Mouse (Mus musculus): ENCODE data around the gene Tdrd9. TPM values are rescaled to one million over a fixed set of nuclear protein-coding genes. Genes with fewer than 3 reads are reported as not detected.
A peak's percentile ranks its signal among the peaks of the same experiment; 100 is the strongest.

Tdrd9 gene
- polyA plus RNA-seq, 1 experiment from 2014 or later: 0.05 TPM

DNA sequence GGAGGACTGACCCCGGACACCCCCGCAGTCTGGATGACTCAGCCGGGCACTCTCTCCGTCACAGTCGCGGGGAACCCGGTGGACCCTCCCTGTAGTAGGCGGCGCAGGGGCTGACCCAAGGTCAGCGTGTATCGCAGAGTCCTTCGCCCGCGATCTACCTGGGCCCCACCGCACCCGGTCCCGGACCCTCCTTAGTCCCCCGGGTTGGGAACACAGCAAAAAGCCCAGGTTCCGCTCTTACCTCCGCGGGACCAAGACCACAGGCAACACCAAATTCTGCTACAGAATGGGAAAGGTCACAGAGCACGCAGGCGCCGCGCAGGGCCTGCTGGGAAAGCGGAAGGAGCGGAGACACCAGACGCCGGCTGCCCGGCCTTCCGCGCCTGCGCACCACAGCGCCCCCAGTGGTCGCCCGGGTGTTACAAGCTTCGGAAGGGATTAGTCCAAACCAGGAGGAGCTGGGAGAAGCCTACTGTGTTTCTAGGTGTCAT lies 4.6 kb upstream of the Tdrd9 start, which contains the start of gene Atp5mpl:
Atp5mpl (minus strand) TSS at position 295 of the 491 bp plus-strand sequence.
- H3K4me3 ChIP-seq (replicated peaks): peak within 1 kb of the TSS; percentile 85
- under 1% methylated on average over 37 of the region's 37 CpGs for WGBS (ENCODE audit: insufficient replicate concordance)
- peaks cover 25% of the 10 kb centered on the region for H3K36me3 ChIP-seq
- H3K9me3 ChIP-seq (replicated peaks): no peaks in the 10 kb centered on the region
- peak within 1 kb of the TSS; percentile 81 for H3K4me2 ChIP-seq
- DNase-seq: peak; percentile 96
- H3K9ac ChIP-seq: peak within 1 kb of the TSS; percentile 90
- no peaks in the 10 kb centered on the region for H3K27me3 ChIP-seq
- peak within 1 kb of the TSS; percentile 59 for H3K27ac ChIP-seq
- peak; percentile 92 for ATAC-seq (ENCODE audit: low read depth)
- peaks cover 26% of the 10 kb centered on the region for H3K4me1 ChIP-seq (replicated peaks)

DNA sequence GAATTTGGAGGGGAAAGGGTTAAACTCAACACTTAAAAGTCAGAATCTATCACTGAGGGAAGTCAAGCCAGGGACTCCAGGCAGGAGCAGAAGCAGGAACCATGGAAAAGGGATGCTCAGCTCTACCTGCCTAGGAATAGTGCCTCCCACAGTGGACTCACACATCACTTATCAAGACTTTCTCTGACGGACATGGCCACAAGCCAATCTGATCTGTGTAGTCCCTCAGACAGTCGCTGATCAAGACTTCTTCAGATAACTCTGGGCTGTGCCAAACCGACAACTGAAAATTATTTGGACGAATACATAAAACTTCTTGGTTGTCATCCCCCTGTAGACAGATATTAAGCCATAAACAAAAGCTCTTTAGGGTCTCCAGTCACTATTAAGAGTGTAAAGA lies 1.3 kb upstream of the Tdrd9 start:
- ATAC-seq (ENCODE audit: low read depth): no peak
- Histone ChIP-seq H3K4me3 (replicated peaks) (no peak overlapping the region), H3K36me3 (no peaks in the 10 kb centered on the region), H3K4me2 (no peak overlapping the region), H3K27me3 (no peaks in the 10 kb centered on the region), H3K27ac (no peak overlapping the region), H3K9ac (no peak overlapping the region), H3K4me1 (replicated peaks) (peaks cover 16% of the 10 kb centered on the region), H3K9me3 (replicated peaks) (no peaks in the 10 kb centered on the region)
- WGBS (ENCODE audit: insufficient replicate concordance): 57% methylated on average over 4 of the region's 4 CpGs
- no peak for DNase-seq

DNA sequence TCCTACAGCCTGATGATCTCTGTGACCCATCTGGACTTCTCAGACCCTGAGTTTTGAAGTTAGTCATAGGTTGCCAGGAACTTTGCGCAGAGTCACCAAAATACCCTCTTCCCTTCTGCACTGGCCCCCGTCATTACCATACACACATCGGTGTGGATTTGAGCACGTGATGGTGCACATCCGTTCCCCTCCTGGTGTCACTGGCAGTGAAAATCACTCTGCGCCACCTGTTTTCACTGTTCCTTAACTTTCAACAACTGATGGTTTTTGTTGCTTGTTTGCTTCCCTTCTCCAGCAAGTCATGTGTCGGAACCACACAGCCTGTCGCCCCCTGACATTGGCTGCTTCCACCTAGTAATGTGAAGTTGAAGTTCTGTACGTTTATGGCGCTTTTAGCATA lies 1.1 kb downstream of the Tdrd9 start:
- Histone ChIP-seq H3K4me3 (replicated peaks) (no peak overlapping the region), H3K27me3 (no peaks in the 10 kb centered on the region), H3K4me2 (no peak overlapping the region), H3K9me3 (replicated peaks) (no peaks in the 10 kb centered on the region), H3K4me1 (replicated peaks) (no peaks in the 10 kb centered on the region), H3K36me3 (no peaks in the 10 kb centered on the region), H3K9ac (no peak overlapping the region), H3K27ac (no peak overlapping the region)
- no peak for ATAC-seq (ENCODE audit: low read depth)
- no peak for DNase-seq
- 77% methylated on average over 10 of the region's 10 CpGs for WGBS (ENCODE audit: insufficient replicate concordance)

DNA sequence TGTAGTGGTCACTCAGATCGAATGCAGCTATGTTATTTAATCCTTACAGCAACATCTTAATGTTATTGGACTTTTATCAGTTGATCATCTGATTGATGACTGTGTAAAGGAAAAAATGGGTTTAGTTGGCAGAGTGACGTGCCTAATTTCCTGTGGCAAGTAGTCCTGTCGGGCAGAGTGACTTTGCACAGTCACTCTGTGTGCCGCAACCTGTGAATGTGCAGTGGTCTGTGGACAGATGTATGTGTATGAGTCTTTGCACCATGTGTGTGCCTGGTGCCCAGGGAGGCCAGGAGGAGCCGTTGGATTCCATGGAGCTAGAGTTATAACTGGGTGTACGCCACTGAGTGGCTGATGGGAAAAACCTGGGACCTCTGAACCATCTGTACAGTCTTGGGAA lies 3.2 kb downstream of the Tdrd9 start:
- Histone ChIP-seq H3K4me1 (replicated peaks) (no peaks in the 10 kb centered on the region), H3K4me2 (no peak overlapping the region), H3K9ac (no peak overlapping the region), H3K27me3 (no peaks in the 10 kb centered on the region), H3K4me3 (replicated peaks) (no peak overlapping the region), H3K27ac (no peak overlapping the region), H3K9me3 (replicated peaks) (no peaks in the 10 kb centered on the region), H3K36me3 (no peaks in the 10 kb centered on the region)
- no peak for ATAC-seq (ENCODE audit: low read depth)
- no peak for DNase-seq
- WGBS (ENCODE audit: insufficient replicate concordance): 52% methylated on average over 6 of the region's 6 CpGs

DNA sequence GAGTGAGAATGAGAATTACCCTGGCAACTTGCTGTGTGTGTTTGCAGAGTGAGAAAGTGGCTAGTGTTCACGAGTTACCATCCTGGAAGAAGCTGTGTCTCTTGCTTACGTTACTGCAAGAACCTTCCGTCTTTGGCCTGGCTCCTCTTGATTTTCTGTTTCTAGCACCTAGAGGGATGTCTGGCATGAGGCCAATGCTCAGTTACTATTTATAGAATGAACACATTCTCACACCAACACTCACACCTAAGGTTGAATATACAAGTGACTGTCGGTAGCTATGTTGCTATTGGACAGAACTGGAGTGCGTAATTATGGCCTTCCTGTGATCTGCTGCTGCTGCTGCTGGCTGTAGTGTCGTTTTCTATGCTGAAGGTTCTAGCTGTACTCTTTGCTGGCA lies 5.8 kb downstream of the Tdrd9 start:
- ATAC-seq (ENCODE audit: low read depth): no peak

DNA sequence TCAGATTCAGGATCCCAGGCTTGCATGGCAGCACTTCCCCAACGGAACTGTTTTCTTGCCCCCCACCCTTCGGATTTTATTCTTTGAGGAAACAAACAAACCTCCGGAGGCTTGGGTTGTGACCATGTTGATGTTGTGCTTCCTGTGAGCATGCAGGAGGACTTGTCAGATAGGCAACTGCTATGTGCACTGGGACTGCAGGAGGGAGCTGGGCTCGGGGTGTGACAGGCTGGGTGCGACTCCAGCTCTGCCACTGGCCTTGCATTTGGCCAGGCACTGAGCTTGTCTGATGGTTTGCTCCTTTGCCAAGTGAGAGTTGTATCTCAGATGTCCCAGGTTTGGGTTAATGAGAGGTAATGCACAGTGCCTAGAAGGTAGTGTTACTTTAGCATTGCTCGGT lies 6.9 kb downstream of the Tdrd9 start:
- H3K4me1 ChIP-seq (replicated peaks): no peaks in the 10 kb centered on the region
- WGBS (ENCODE audit: insufficient replicate concordance): 38% methylated on average over 6 of the region's 6 CpGs
- DNase-seq (no peak), ATAC-seq (ENCODE audit: low read depth) (no peak)
- no peak overlapping the region for H3K4me2 ChIP-seq
- H3K27me3 ChIP-seq: no peaks in the 10 kb centered on the region
- H3K36me3 ChIP-seq: no peaks in the 10 kb centered on the region
- no peaks in the 10 kb centered on the region for H3K9me3 ChIP-seq (replicated peaks)
- H3K4me3 ChIP-seq (replicated peaks): no peak overlapping the region
- no peak overlapping the region for H3K27ac ChIP-seq
- H3K9ac ChIP-seq: no peak overlapping the region

More for the DNA sequence above, 5.8 kb downstream of the Tdrd9 start:
- 61% methylated on average over 6 of the region's 6 CpGs for WGBS (ENCODE audit: insufficient replicate concordance)
- H3K36me3 ChIP-seq: no peaks in the 10 kb centered on the region
- no peaks in the 10 kb centered on the region for H3K27me3 ChIP-seq
- no peak overlapping the region for H3K4me3 ChIP-seq (replicated peaks)
- no peak for DNase-seq
- H3K9me3 ChIP-seq (replicated peaks): no peaks in the 10 kb centered on the region
- no peak overlapping the region for H3K9ac ChIP-seq
- no peak overlapping the region for H3K4me2 ChIP-seq
- H3K27ac ChIP-seq: no peak overlapping the region
- no peaks in the 10 kb centered on the region for H3K4me1 ChIP-seq (replicated peaks)

DNA sequence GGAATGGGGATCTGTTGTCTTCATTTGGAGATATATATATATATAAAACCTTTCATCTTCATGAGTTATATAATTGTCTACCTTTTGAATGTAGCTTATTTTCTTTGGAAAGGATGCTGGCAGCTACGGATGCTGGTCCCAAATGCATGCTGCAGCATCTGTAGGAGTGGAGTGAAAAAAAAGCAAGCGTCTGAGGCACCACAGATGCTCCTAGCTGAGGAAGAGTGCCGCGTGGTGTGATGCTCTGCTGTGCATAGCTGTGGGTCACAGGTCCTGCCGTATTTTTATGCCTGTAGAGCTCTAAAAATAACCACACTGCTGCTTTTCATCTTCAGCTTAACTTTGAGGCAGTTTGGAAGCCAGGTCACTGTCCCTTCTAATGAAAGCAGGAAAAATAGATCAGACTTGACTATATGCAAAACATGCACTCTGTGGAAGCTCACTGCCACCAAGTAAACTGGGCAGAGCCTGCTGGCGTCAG lies 9.6 kb downstream of the Tdrd9 start, which contains the start of gene Rd3l:
Rd3l (minus strand) TSS at position 431 of the 481 bp plus-strand sequence.
- H3K27me3 ChIP-seq: no peaks in the 10 kb centered on the region
- no peak within 1 kb of the TSS for H3K4me2 ChIP-seq
- DNase-seq: no peak
- no peaks in the 10 kb centered on the region for H3K9me3 ChIP-seq (replicated peaks)
- no peak for ATAC-seq (ENCODE audit: low read depth)
- no peaks in the 10 kb centered on the region for H3K36me3 ChIP-seq
- H3K4me1 ChIP-seq (replicated peaks): no peaks in the 10 kb centered on the region
- WGBS (ENCODE audit: insufficient replicate concordance): 66% methylated on average over 6 of the region's 6 CpGs
- H3K9ac ChIP-seq: no peak within 1 kb of the TSS
- H3K4me3 ChIP-seq (replicated peaks): no peak within 1 kb of the TSS
- no peak within 1 kb of the TSS for H3K27ac ChIP-seq

DNA sequence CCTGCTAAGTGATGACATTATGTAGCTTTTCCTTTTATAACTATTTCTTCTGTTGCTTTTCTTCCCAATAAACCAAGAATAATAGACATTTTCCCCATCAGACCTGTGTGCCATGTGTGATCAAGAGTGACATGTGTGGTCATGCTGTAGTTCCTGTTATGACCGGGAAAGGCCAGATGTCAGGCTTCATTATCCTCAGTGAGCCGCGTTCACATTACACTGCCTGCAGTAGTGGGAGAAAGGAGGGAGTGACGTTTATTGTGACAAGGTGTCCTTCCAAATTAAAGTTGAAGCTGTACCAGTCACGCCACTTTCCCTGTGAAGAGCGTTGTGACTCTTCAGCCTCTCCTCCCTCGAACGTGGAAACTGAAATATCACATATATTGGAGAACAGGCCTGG lies 10.5 kb downstream of the Tdrd9 start:
- Histone ChIP-seq H3K4me2 (no peak overlapping the region), H3K27ac (no peak overlapping the region), H3K4me3 (replicated peaks) (no peak overlapping the region), H3K9ac (no peak overlapping the region), H3K9me3 (replicated peaks) (no peaks in the 10 kb centered on the region), H3K36me3 (no peaks in the 10 kb centered on the region), H3K4me1 (replicated peaks) (no peaks in the 10 kb centered on the region), H3K27me3 (no peaks in the 10 kb centered on the region)
- no peak for ATAC-seq (ENCODE audit: low read depth)
- WGBS (ENCODE audit: insufficient replicate concordance): 61% methylated on average over 8 of the region's 8 CpGs
- DNase-seq: no peak

DNA sequence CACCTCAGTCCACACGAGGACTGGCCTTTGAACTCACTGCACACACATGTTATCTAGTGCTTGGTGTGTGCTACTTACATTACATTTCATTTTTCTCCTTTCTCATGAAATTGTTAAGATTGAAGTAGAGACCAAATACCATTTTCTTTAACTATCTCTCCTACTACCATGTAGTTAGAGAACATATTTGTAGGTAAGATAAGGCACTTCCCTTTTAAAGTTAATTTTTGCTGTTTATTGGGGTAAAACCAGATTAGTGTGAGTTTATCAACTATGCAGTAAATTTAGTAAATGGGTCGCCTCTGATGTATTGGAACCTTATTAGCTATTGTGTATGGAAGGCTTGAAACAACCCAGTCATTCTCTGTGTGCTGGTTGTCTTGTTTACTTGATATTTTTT lies 11.8 kb downstream of the Tdrd9 start:
- H3K27me3 ChIP-seq: no peaks in the 10 kb centered on the region
- ATAC-seq (ENCODE audit: low read depth) (no peak), DNase-seq (no peak)
- no peak overlapping the region for H3K4me3 ChIP-seq (replicated peaks)
- no peaks in the 10 kb centered on the region for H3K36me3 ChIP-seq
- H3K4me1 ChIP-seq (replicated peaks): no peaks in the 10 kb centered on the region
- H3K4me2 ChIP-seq: no peak overlapping the region
- H3K9ac ChIP-seq: no peak overlapping the region
- no peak overlapping the region for H3K27ac ChIP-seq
- 31% methylated on average over 2 of the region's 2 CpGs for WGBS (ENCODE audit: insufficient replicate concordance)
- H3K9me3 ChIP-seq (replicated peaks): no peaks in the 10 kb centered on the region

DNA sequence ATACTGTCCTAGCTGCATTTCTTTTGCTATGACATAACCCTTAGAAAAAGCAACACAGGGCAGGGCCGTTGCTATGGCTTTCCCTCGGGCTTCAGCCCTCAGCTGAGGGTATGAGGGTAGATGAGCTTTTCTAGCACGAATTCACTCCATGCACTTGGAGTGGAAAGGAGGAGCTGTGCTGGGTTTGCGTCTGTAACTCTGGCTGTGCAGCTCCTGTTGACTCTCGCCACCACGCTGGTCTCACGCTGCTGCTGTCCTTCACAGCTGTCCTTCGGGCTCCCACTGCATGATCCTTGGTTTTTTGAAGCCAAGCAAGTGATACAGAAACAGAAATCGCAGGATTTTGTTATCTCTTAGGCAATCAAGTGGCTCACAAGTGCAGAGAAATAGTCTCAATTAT lies 15.4 kb downstream of the Tdrd9 start:
- Histone ChIP-seq H3K9me3 (replicated peaks) (no peaks in the 10 kb centered on the region), H3K27me3 (no peaks in the 10 kb centered on the region), H3K4me2 (no peak overlapping the region), H3K27ac (no peak overlapping the region), H3K36me3 (no peaks in the 10 kb centered on the region), H3K9ac (no peak overlapping the region), H3K4me3 (replicated peaks) (no peak overlapping the region), H3K4me1 (replicated peaks) (no peaks in the 10 kb centered on the region)
- ATAC-seq (ENCODE audit: low read depth) (no peak), DNase-seq (no peak)
- WGBS (ENCODE audit: insufficient replicate concordance): 41% methylated on average over 9 of the region's 9 CpGs

DNA sequence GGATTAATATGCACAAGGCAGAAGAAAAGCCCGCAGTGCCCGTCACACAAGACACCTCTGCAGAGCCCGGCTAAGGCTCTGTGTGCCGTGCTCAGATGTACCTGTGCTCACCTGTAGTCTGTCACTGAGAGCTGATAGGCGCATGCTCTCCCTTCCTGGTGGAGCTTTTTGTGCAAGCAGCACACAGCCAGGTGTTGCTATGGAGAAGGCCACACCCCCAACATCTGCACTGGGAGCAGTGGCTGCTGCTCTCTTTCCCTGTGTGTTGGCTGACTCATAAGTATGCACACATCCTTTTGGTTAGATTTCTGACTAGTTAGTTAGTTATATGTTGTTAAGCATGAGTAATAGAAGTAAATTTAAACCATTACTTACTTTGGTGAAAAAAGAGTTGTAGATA lies 21.3 kb downstream of the Tdrd9 start:
- Histone ChIP-seq H3K4me3 (replicated peaks) (no peak overlapping the region), H3K9me3 (replicated peaks) (no peaks in the 10 kb centered on the region), H3K9ac (no peak overlapping the region), H3K27me3 (no peaks in the 10 kb centered on the region), H3K36me3 (no peaks in the 10 kb centered on the region), H3K4me2 (no peak overlapping the region), H3K27ac (no peak overlapping the region), H3K4me1 (replicated peaks) (no peaks in the 10 kb centered on the region)
- 75% methylated on average over 5 of the region's 5 CpGs for WGBS (ENCODE audit: insufficient replicate concordance)
- ATAC-seq (ENCODE audit: low read depth): no peak
- DNase-seq: no peak

DNA sequence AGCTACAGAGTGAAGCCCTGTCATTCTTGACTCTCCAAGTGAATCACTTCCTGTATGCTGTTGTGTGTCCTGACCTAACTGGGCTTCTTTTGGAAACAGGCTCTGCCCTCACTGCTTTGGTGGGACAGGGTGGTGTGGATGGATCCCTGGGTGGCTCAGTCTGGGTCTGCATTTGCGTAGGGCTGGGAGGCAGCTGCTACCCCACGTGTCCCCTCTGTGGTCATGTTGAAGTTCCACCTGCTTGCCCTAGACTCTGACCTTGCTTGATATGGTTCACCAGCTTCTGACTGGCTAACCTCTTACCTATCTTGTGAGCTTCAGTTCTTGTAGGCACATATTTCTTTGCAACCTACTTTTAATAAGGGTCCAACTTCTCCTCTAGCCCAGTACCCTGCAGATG lies 23.8 kb downstream of the Tdrd9 start:
- H3K9ac ChIP-seq: no peak overlapping the region
- no peak overlapping the region for H3K4me2 ChIP-seq
- H3K27ac ChIP-seq: no peak overlapping the region
- DNase-seq (no peak), ATAC-seq (ENCODE audit: low read depth) (no peak)
- H3K36me3 ChIP-seq: no peaks in the 10 kb centered on the region
- 69% methylated on average over 2 of the region's 2 CpGs for WGBS (ENCODE audit: insufficient replicate concordance)
- H3K4me3 ChIP-seq (replicated peaks): no peak overlapping the region
- H3K4me1 ChIP-seq (replicated peaks): no peaks in the 10 kb centered on the region
- no peaks in the 10 kb centered on the region for H3K27me3 ChIP-seq
- no peaks in the 10 kb centered on the region for H3K9me3 ChIP-seq (replicated peaks)

All from liver, embryonic 13.5 days (tissue).